Mouse (Mus musculus) granulocyte monocyte progenitor cell, adult 5-6 weeks (primary cell): ENCODE results near the gene Cops7b. TPM values are rescaled to one million over a fixed set of nuclear protein-coding genes. Genes with fewer than 3 reads are reported as not detected.
A peak's percentile ranks its signal among the peaks of the same experiment; 100 is the strongest.
"Not testable (repeated sequence)": the region's sequence is repeated elsewhere in the genome, so short reads cannot be mapped to it uniquely, and the experiment has no call there.

Experiments
- ATAC-seq: replicated peaks from 2 replicates; pipeline ENCODE4 v1.8.0; 2016; ENCODE audit warnings: mild to moderate bottlenecking, moderate TSS enrichment, inconsistent platforms; ENCODE audit not compliant: poor library complexity, severe bottlenecking
- total RNA-seq, 2 experiments: library from RNA; stranded (forward) in 1 of 2; stranded (reverse) in 1 of 2; fragments of 200-712, 200-1000 nt in 1 of 2; fragments of >200 nt in 1 of 2; fragmentation: Nextera tagmentation in 1 of 2; gene quantifications; 2 replicates each; pipeline ENCODE4 v1.2.3; 2014 to 2017

The Cops7b gene
- total RNA-seq (2014; fragmentation: Nextera tagmentation): 22.1 and 29.3 TPM in 2 replicates
- 19.9 and 24.2 TPM in 2 replicates for total RNA-seq (2017)

GRCm38 (mm10) chr1:86582451-86583096 lies at the start of gene Cops7b, which contains the start of gene Pde6d:
Cops7b (plus strand) TSS chr1:86582904.
Pde6d (minus strand) TSS chr1:86582629.
- ATAC-seq: peak; percentile 84

- peak; percentile 6; the same call in 1 of the 2 replicates for ATAC-seq
These were observed 49.1 kb upstream of the Cops7b start for GRCm38 (mm10) chr1:86533411-86534130.

GRCm38 (mm10) chr1:86538383-86538782 lies 44.3 kb upstream of the Cops7b start:
- ATAC-seq: peak; percentile 65

- not testable (repeated sequence) for ATAC-seq
These were observed 43.1 kb upstream of the Cops7b start for GRCm38 (mm10) chr1:86539583-86539982.

- no peak for ATAC-seq
These were observed 40.1 kb upstream of the Cops7b start for GRCm38 (mm10) chr1:86542584-86542983.

GRCm38 (mm10) chr1:86546797-86547196 lies 35.9 kb upstream of the Cops7b start:
- no peak for ATAC-seq

GRCm38 (mm10) chr1:86551299-86551698 lies 31.4 kb upstream of the Cops7b start:
- no peak for ATAC-seq

- ATAC-seq: no peak
These were observed 30.8 kb upstream of the Cops7b start for GRCm38 (mm10) chr1:86551877-86552276.

- no peak for ATAC-seq
These were observed 27.0 kb upstream of the Cops7b start for GRCm38 (mm10) chr1:86555665-86556064.

GRCm38 (mm10) chr1:86557872-86558271 lies 24.8 kb upstream of the Cops7b start:
- peak; percentile 35 for ATAC-seq

- no peak for ATAC-seq
These were observed 23.5 kb upstream of the Cops7b start for GRCm38 (mm10) chr1:86559232-86559631.

- ATAC-seq: no peak
These were observed 20.0 kb upstream of the Cops7b start for GRCm38 (mm10) chr1:86562663-86563062.

- no peak for ATAC-seq
These were observed 14.3 kb upstream of the Cops7b start for GRCm38 (mm10) chr1:86568409-86568808.

GRCm38 (mm10) chr1:86569292-86569860 lies 13.3 kb upstream of the Cops7b start:
- peak; percentile 76 for ATAC-seq

- peak; percentile 87 for ATAC-seq
These were observed 11.3 kb upstream of the Cops7b start for GRCm38 (mm10) chr1:86571381-86571780.

GRCm38 (mm10) chr1:86571941-86572340 lies 10.8 kb upstream of the Cops7b start:
- no peak for ATAC-seq

GRCm38 (mm10) chr1:86580426-86580825 lies 2.3 kb upstream of the Cops7b start:
- no peak for ATAC-seq

- peak; percentile 23 for ATAC-seq
These were observed 833 bp upstream of the Cops7b start for GRCm38 (mm10) chr1:86581692-86582450.

- no peak for ATAC-seq
These were observed 1.0 kb downstream of the Cops7b start for GRCm38 (mm10) chr1:86583709-86584108.

GRCm38 (mm10) chr1:86586992-86587391 lies 4.3 kb downstream of the Cops7b start:
- peak; percentile 69 for ATAC-seq

- ATAC-seq: no peak
These were observed 11.8 kb downstream of the Cops7b start for GRCm38 (mm10) chr1:86594539-86594938.
